Mouse (Mus musculus) MEL (cell line): Measurements from ENCODE around the gene Trarg1. TPM values are rescaled to one million over a fixed set of nuclear protein-coding genes. Genes with fewer than 3 reads are reported as not detected.
"Not testable (repeated sequence)": the region's sequence is repeated elsewhere in the genome, so short reads cannot be mapped to it uniquely, and the experiment has no call there.

ENCODE experiments used
- DNase-seq: peaks from one replicate; pipeline ENCODE4 v3.0.0; 2011; ENCODE audit warnings: low read depth, low spot score
- H3K27ac ChIP-seq: 2 replicates; pipeline ENCODE4 v1.5.1; 2012; ENCODE audit warnings: low read depth, mild to moderate bottlenecking, control low read depth, low read length, moderate library complexity; ENCODE audit not compliant: control insufficient read depth
- H3K27me3 ChIP-seq, 2 experiments: fragments of 150-350 bp in 1 of 2; sonication (generic) in 1 of 2; 2 replicates each; pipeline ENCODE4 v1.6.1; 2012; ENCODE audit warnings: low read length in 2 of 2, mild to moderate bottlenecking in 2 of 2, improper control_type of control experiment in 1 of 2, moderate library complexity in 1 of 2; ENCODE audit not compliant: insufficient read depth in 2 of 2, control insufficient read depth in 1 of 2
- H3K36me3 ChIP-seq, 2 experiments: 2 replicates each; pipeline ENCODE4 v1.6.1; 2012 to 2014; ENCODE audit warnings: low read length in 2 of 2, improper control_type of control experiment in 1 of 2, inconsistent platforms in 1 of 2, mild to moderate bottlenecking in 1 of 2; ENCODE audit not compliant: insufficient read depth in 2 of 2, control insufficient read depth in 1 of 2
- H3K4me1 ChIP-seq, 2 experiments: fragments of 150-350 bp in 1 of 2; sonication (generic) in 1 of 2; 2 replicates each; pipeline ENCODE4 v1.6.1; 2012; ENCODE audit warnings: low read length in 2 of 2, improper control_type of control experiment in 1 of 2, mild to moderate bottlenecking in 1 of 2; ENCODE audit not compliant: insufficient read depth in 2 of 2, control insufficient read depth in 1 of 2
- H3K4me3 ChIP-seq, 2 experiments: fragments of 150-350 bp in 1 of 2; sonication (generic) in 1 of 2; 2 replicates each; pipeline ENCODE4 v1.5.1; 2012; ENCODE audit warnings: low read depth in 2 of 2, low read length in 2 of 2, mild to moderate bottlenecking in 2 of 2, moderate library complexity in 2 of 2, control low read depth in 1 of 2, improper control_type of control experiment in 1 of 2; ENCODE audit not compliant: control insufficient read depth in 1 of 2, insufficient read depth in 1 of 2
- H3K79me2 ChIP-seq: 2 replicates; pipeline ENCODE4 v1.6.1; 2012; ENCODE audit warnings: mild to moderate bottlenecking, low read length, moderate library complexity; ENCODE audit not compliant: control insufficient read depth, poor library complexity, insufficient read depth
- H3K9ac ChIP-seq: 2 replicates; pipeline ENCODE4 v1.6.1; 2012; ENCODE audit warnings: low read depth, mild to moderate bottlenecking, control low read depth, low read length, moderate library complexity; ENCODE audit not compliant: control insufficient read depth, poor library complexity, severe bottlenecking
- H3K9me3 ChIP-seq: fragments of 150-350 bp; sonication (generic); replicated peaks from 2 replicates; pipeline ENCODE4 v1.6.1; 2012; ENCODE audit warnings: mild to moderate bottlenecking, low read length, improper control_type of control experiment, moderate library complexity; ENCODE audit not compliant: insufficient read depth
- BHLHE40 ChIP-seq: IDR thresholded peaks from 2 replicates; pipeline ENCODE4 v1.6.1; 2012; ENCODE audit warnings: low read depth, mild to moderate bottlenecking, inconsistent platforms, low read length, improper control_type of control experiment, borderline replicate concordance
- CTCF ChIP-seq, 3 experiments: IDR thresholded peaks in 2 of 3; conservative IDR thresholded peaks in 1 of 3; 2 replicates each; pipeline ENCODE4 v1.5.1; 2011 to 2012; ENCODE audit warnings: low read length in 3 of 3, low read depth in 2 of 3, mild to moderate bottlenecking in 2 of 3, improper control_type of control experiment in 1 of 3, inconsistent platforms in 1 of 3, mixed read lengths in 1 of 3, moderate library complexity in 1 of 3; ENCODE audit not compliant: control insufficient read depth in 1 of 3, insufficient read depth in 1 of 3, poor library complexity in 1 of 3, severe bottlenecking in 1 of 3
- EP300 ChIP-seq, 2 experiments: IDR thresholded peaks; 2 replicates each; pipeline ENCODE4 v1.6.1; 2011; ENCODE audit warnings: improper control_type of control experiment in 2 of 2, low read length in 2 of 2, low read depth in 1 of 2, mild to moderate bottlenecking in 1 of 2
- HCFC1 ChIP-seq: IDR thresholded peaks from 2 replicates; pipeline ENCODE4 v1.6.1; 2012; ENCODE audit warnings: low read depth, mild to moderate bottlenecking, inconsistent platforms, low read length, improper control_type of control experiment, moderate library complexity
- MAX ChIP-seq: IDR thresholded peaks from 2 replicates; pipeline ENCODE4 v1.6.1; 2011; ENCODE audit warnings: low read length, improper control_type of control experiment
- MEF2A ChIP-seq: IDR thresholded peaks from 2 replicates; pipeline ENCODE4 v1.6.1; 2014; ENCODE audit warnings: low read depth, mild to moderate bottlenecking, inconsistent platforms, low read length, improper control_type of control experiment; ENCODE audit not compliant: poor library complexity, insufficient replicate concordance, severe bottlenecking; ENCODE audit errors: extremely low read depth
- MYC ChIP-seq: IDR thresholded peaks from 2 replicates; pipeline ENCODE4 v1.6.1; 2011; ENCODE audit warnings: low read depth, mild to moderate bottlenecking, low read length, improper control_type of control experiment, moderate library complexity
- NRF1 ChIP-seq: IDR thresholded peaks from 2 replicates; pipeline ENCODE4 v1.6.1; 2014; ENCODE audit warnings: low read depth, mild to moderate bottlenecking, inconsistent platforms, low read length, improper control_type of control experiment, moderate library complexity; ENCODE audit not compliant: poor library complexity, insufficient read depth, severe bottlenecking
- POLR2AphosphoS5 ChIP-seq: IDR thresholded peaks from 2 replicates; pipeline ENCODE4 v1.6.1; 2012; ENCODE audit warnings: low read depth, borderline replicate concordance, mild to moderate bottlenecking, inconsistent platforms, low read length, moderate library complexity, mixed read lengths
- RCOR1 ChIP-seq: IDR thresholded peaks from 2 replicates; pipeline ENCODE4 v1.6.1; 2012; ENCODE audit warnings: low read depth, mild to moderate bottlenecking, inconsistent platforms, low read length, improper control_type of control experiment
- TCF12 ChIP-seq: IDR thresholded peaks from 2 replicates; pipeline ENCODE4 v1.6.1; 2014; ENCODE audit warnings: low read depth, mild to moderate bottlenecking, inconsistent platforms, low read length, improper control_type of control experiment, moderate library complexity
- UBTF ChIP-seq: IDR thresholded peaks from 2 replicates; pipeline ENCODE4 v1.6.1; 2012; ENCODE audit warnings: low read depth, mild to moderate bottlenecking, inconsistent platforms, low read length, improper control_type of control experiment, moderate library complexity, borderline replicate concordance; ENCODE audit not compliant: insufficient read depth
- USF2 ChIP-seq, 2 experiments: IDR thresholded peaks; 2 replicates each; pipeline ENCODE4 v1.6.1; 2011 to 2012; ENCODE audit warnings: improper control_type of control experiment in 2 of 2, low read length in 2 of 2, borderline replicate concordance in 1 of 2, inconsistent platforms in 1 of 2, low read depth in 1 of 2, mild to moderate bottlenecking in 1 of 2; ENCODE audit not compliant: insufficient read depth in 1 of 2
- polyA plus RNA-seq, 2 experiments: library from polyadenylated mRNA; stranded (reverse) in 1 of 2; unstranded in 1 of 2; fragments of >175 nt in 1 of 2; fragments of >200 nt in 1 of 2; gene quantifications; 2 replicates each; pipeline versions ENCODE4 v1.2.1 to v1.2.4; 2012; ENCODE audit warnings: low replicate concordance in 2 of 2, low read depth in 1 of 2; ENCODE audit not compliant: insufficient read length in 2 of 2, insufficient read depth in 1 of 2, missing spikeins in 1 of 2
- total RNA-seq: library from RNA; depleted of rRNA; stranded (reverse); fragments of 300-350 nt; gene quantifications from 2 replicates; pipeline ENCODE4 v1.2.3, GENCODE M21; 2012; rRNA removed

Gene Trarg1
- total RNA-seq (not detected in 2 replicates), polyA plus RNA-seq (not detected)

DNA sequence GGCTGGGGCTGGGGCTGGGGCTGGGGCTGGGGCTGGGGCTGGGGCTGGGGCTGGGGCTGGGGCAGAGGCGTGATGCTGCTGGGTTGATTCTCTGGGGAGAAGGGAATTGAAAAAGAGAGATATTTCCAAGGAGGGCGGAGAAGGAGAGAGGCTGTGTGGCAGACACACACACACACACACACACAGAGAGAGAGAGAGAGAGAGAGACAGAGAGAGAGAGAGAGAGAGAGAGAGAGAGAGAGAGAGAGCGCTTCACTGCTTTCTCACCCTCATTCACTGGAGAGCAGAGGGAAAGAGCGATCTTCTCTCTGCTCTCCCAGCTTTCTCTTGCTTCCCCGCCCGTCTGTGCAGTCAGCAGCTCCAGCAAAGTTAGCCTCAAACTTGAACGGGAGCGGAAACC is at the start of gene Trarg1:
Gene Trarg1, plus strand, starts transcription at position 301 of the 400 bp plus-strand sequence.
- H3K4me1 ChIP-seq, H3K9ac ChIP-seq, H3K36me3 ChIP-seq, H3K79me2 ChIP-seq, DNase-seq, H3K4me3 ChIP-seq, H3K27me3 ChIP-seq, H3K27ac ChIP-seq, H3K9me3 ChIP-seq: not testable (repeated sequence)

DNA sequence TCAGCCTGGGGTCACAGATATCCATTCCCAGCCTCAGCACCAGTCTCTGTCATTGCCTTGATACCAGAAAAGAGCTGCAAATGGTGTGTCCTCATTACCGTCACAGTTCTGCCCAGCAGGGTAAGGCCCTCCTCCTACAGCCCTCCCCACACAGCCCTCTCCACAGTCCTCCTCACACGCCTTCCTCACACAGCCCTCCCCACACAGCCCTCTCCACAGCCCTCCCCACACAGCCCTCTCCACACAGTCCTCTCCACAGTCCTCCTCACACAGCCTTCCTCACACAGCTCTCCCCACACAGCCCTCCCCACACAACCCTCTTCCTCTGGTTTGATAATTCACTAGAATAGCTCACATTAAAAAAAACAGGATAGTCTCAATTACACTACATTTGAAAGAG is 49.6 kb upstream of the Trarg1 start:
- H3K36me3 ChIP-seq: peaks cover 0 to 11% of the 10 kb centered on the region in 2 experiments; a peak in 2 of 4 replicates
- no peak for DNase-seq
- no peaks in the 10 kb centered on the region; a peak in 1 of 4 replicates for H3K27me3 ChIP-seq
- H3K4me3 ChIP-seq: no peak overlapping the region
- peaks cover 0 to 11% of the 10 kb centered on the region in 2 experiments; a peak in 2 of 4 replicates for H3K4me1 ChIP-seq
- H3K9ac ChIP-seq: no peak overlapping the region
- H3K9me3 ChIP-seq: no peaks in the 10 kb centered on the region
- TF ChIP-seq MYC (no peak), TCF12 (no peak), UBTF (no peak), RCOR1 (no peak), EP300 (IDR thresholded peaks at IDR 0.05; ENCODE audit: low read depth in 1 of 2, low read length in 2 of 2) (no peak), HCFC1 (no peak), POLR2AphosphoS5 (no peak), USF2 (IDR thresholded peaks at IDR 0.05; ENCODE audit: borderline replicate concordance in 1 of 2, insufficient read depth in 1 of 2, low read depth in 1 of 2, low read length in 2 of 2) (no peak), CTCF (IDR thresholded peaks at IDR 0.05 in 2 of 3, conservative IDR thresholded peaks at IDR 0.05 in 1 of 3; ENCODE audit: control insufficient read depth in 1 of 3, insufficient read depth in 1 of 3, low read depth in 2 of 3, low read length in 3 of 3, poor library complexity in 1 of 3, severe bottlenecking in 1 of 3) (no peak), MEF2A (no peak), NRF1 (no peak), BHLHE40 (no peak), MAX (no peak)
- TF ChIP-seq, all 39 proteins: peak for 0
- Histone ChIP-seq H3K79me2 (no peaks in the 10 kb centered on the region), H3K27ac (no peak overlapping the region)
